Mouse (Mus musculus) neural tube, embryonic 15.5 days (tissue): ENCODE data around the gene Cort. TPM values are rescaled to one million over a fixed set of nuclear protein-coding genes. Genes with fewer than 3 reads are reported as not detected.

Experiments used
- ATAC-seq: fragments of 200-750 bp; cut with Nextera tagmentation; 2 replicates; pipeline ENCODE4 v1.8.0; 2017; ENCODE audit warnings: mild to moderate bottlenecking, moderate TSS enrichment, moderate library complexity; ENCODE audit not compliant: low FRiP score
- H3K27ac ChIP-seq: fragments of 300-500 bp; sonication (generic); replicated peaks from 2 replicates; pipeline ENCODE4 v1.5.1; 2015; ENCODE audit warnings: mild to moderate bottlenecking, inconsistent platforms
- H3K27me3 ChIP-seq: fragments of 300-500 bp; sonication (generic); replicated peaks from 2 replicates; pipeline ENCODE4 v1.6.1; 2015; ENCODE audit warnings: inconsistent platforms
- H3K36me3 ChIP-seq: fragments of 300-500 bp; sonication (generic); 2 replicates; pipeline ENCODE4 v1.6.1; 2015; ENCODE audit warnings: inconsistent platforms
- H3K4me1 ChIP-seq: fragments of 300-500 bp; sonication (generic); 2 replicates; pipeline ENCODE4 v1.6.1; 2015; ENCODE audit warnings: inconsistent platforms
- H3K4me2 ChIP-seq: fragments of 300-500 bp; sonication (generic); 2 replicates; pipeline ENCODE4 v1.6.1; 2015; ENCODE audit warnings: inconsistent platforms, mild to moderate bottlenecking, moderate library complexity
- H3K4me3 ChIP-seq: fragments of 300-500 bp; sonication (generic); replicated peaks from 2 replicates; pipeline ENCODE4 v1.5.1; 2015; ENCODE audit warnings: mild to moderate bottlenecking, inconsistent platforms
- H3K9ac ChIP-seq: fragments of 300-500 bp; sonication (generic); replicated peaks from 2 replicates; pipeline ENCODE4 v1.6.1; 2015; ENCODE audit warnings: mild to moderate bottlenecking, inconsistent platforms
- H3K9me3 ChIP-seq: fragments of 300-500 bp; sonication (generic); replicated peaks from 2 replicates; pipeline ENCODE4 v1.6.1; 2016; ENCODE audit warnings: inconsistent platforms
- WGBS: fragments of 180-500 bp; shearing (Covaris S2); methylation state at CpG from one replicate; pipeline ENCODE4 v1.1.7; 2015; ENCODE audit warnings: mixed read lengths; 5-methylcytosine and 5-hydroxymethylcytosine counted together
- polyA plus RNA-seq: library from polyadenylated mRNA; unstranded; fragments of >200 nt; fragmentation: Nextera tagmentation; extraction: Ambion mirVana; gene quantifications from 2 replicates; pipeline ENCODE4 v1.2.1, GENCODE M21; 2015

Gene Cort
- polyA plus RNA-seq, 1 experiment from 2014 or later = not detected

- Histone ChIP-seq H3K4me1 (0 out of 2 replicates have a peak, but pooled peaks cover 7% of the 10 kb centered on the region), H3K9me3 (no peaks in the 10 kb centered on the region), H3K36me3 (no peaks in the 10 kb centered on the region), H3K27ac (no peak overlapping the region), H3K27me3 (no peaks in the 10 kb centered on the region), H3K9ac (no peak overlapping the region), H3K4me3 (no peak overlapping the region), H3K4me2 (no peak overlapping the region)
- WGBS = 90% methylated on average over 5 of the region's 5 CpGs
- no peak for ATAC-seq
Measured at GRCm38 (mm10) chr4:149085381-149085780, 41.2 kb downstream of the Cort start.

GRCm38 (mm10) chr4:149081528-149081927, 45.0 kb downstream of the Cort start:
- no peaks in the 10 kb centered on the region for H3K36me3 ChIP-seq
- H3K4me3 ChIP-seq = no peak overlapping the region
- H3K27me3 ChIP-seq = no peaks in the 10 kb centered on the region
- no peak overlapping the region for H3K27ac ChIP-seq
- H3K4me1 ChIP-seq = 0 out of 2 replicates have a peak, but pooled peaks cover 10% of the 10 kb centered on the region
- no peak for ATAC-seq
- no peak overlapping the region for H3K4me2 ChIP-seq
- H3K9ac ChIP-seq = no peak overlapping the region
- 68% methylated on average over 17 of the region's 17 CpGs for WGBS
- no peaks in the 10 kb centered on the region for H3K9me3 ChIP-seq

- Histone ChIP-seq H3K27ac (no peak overlapping the region), H3K27me3 (no peaks in the 10 kb centered on the region), H3K4me1 (peaks cover 22% of the 10 kb centered on the region), H3K36me3 (no peaks in the 10 kb centered on the region), H3K9ac (no peak overlapping the region), H3K4me2 (no peak overlapping the region), H3K9me3 (no peaks in the 10 kb centered on the region), H3K4me3 (no peak overlapping the region)
- whole genome bisulfite sequencing = 94% methylated on average over 8 of the region's 8 CpGs
- no peak for ATAC-seq
Measured at GRCm38 (mm10) chr4:149080111-149080510, 46.5 kb downstream of the Cort start.

- Histone ChIP-seq H3K27me3 (no peaks in the 10 kb centered on the region), H3K27ac (no peak overlapping the region), H3K9ac (no peak overlapping the region), H3K4me3 (no peak overlapping the region), H3K36me3 (no peaks in the 10 kb centered on the region), H3K9me3 (no peaks in the 10 kb centered on the region), H3K4me2 (no peak overlapping the region), H3K4me1 (peaks cover 27% of the 10 kb centered on the region)
- ATAC-seq = no peak
- WGBS = 90% methylated on average over 6 of the region's 6 CpGs
Measured at GRCm38 (mm10) chr4:149079629-149080028, 46.9 kb downstream of the Cort start.

GRCm38 (mm10) chr4:149078261-149078660, 48.3 kb downstream of the Cort start:
- 55% methylated on average over 4 of the region's 4 CpGs for WGBS
- no peaks in the 10 kb centered on the region for H3K9me3 ChIP-seq
- no peaks in the 10 kb centered on the region for H3K27me3 ChIP-seq
- H3K4me2 ChIP-seq = no peak overlapping the region
- no peak overlapping the region for H3K27ac ChIP-seq
- no peaks in the 10 kb centered on the region for H3K36me3 ChIP-seq
- H3K4me1 ChIP-seq = peaks cover 34% of the 10 kb centered on the region
- H3K9ac ChIP-seq = no peak overlapping the region
- H3K4me3 ChIP-seq = no peak overlapping the region
- ATAC-seq = no peak

- Histone ChIP-seq H3K9ac (no peak overlapping the region), H3K36me3 (no peaks in the 10 kb centered on the region), H3K27me3 (no peaks in the 10 kb centered on the region), H3K27ac (peak overlapping the region; percentile 45; the same call in 1 of the 2 replicates), H3K9me3 (no peaks in the 10 kb centered on the region), H3K4me3 (no peak overlapping the region), H3K4me2 (no peak overlapping the region), H3K4me1 (peaks cover 27% of the 10 kb centered on the region)
- WGBS = 23% methylated on average over 10 of the region's 10 CpGs
- ATAC-seq = peak; percentile 72
Measured at GRCm38 (mm10) chr4:149075871-149076575, 50.5 kb downstream of the Cort start.

GRCm38 (mm10) chr4:149075073-149075472, 51.5 kb downstream of the Cort start:
- no peaks in the 10 kb centered on the region for H3K36me3 ChIP-seq
- no peak overlapping the region for H3K9ac ChIP-seq
- no peaks in the 10 kb centered on the region for H3K27me3 ChIP-seq
- H3K4me3 ChIP-seq = no peak overlapping the region
- H3K9me3 ChIP-seq = no peaks in the 10 kb centered on the region
- no peak overlapping the region for H3K4me2 ChIP-seq
- peak overlapping the region; percentile 68 for H3K27ac ChIP-seq
- 95% methylated on average over 13 of the region's 13 CpGs for WGBS
- H3K4me1 ChIP-seq = peaks cover 31% of the 10 kb centered on the region
- ATAC-seq = no peak

Other genes starting within 250 kb of the Cort start
- 60.0 and 61.2 TPM in 2 replicates for gene Pex14, start 26.9 kb downstream of the Cort start, polyA plus RNA-seq
- gene Dffa, start 22.6 kb downstream of the Cort start, polyA plus RNA-seq = 28.1 and 32.7 TPM in 2 replicates
- 17.3 and 18.6 TPM in 2 replicates for gene Cenps, start 10.9 kb upstream of the Cort start, polyA plus RNA-seq
- gene Pgd, start 40.0 kb upstream of the Cort start, polyA plus RNA-seq = 107 and 121 TPM in 2 replicates
- gene Kif1b, start 180.9 kb upstream of the Cort start, polyA plus RNA-seq = 102 and 121 TPM in 2 replicates